Mouse (Mus musculus) small intestine, adult 2 months (tissue): ENCODE results near the gene Runx1.

Source experiments
- CTCF ChIP-seq: fragments of 200-500 bp; IDR thresholded peaks from 2 replicates; pipeline ENCODE4 v1.5.1; 2012; ENCODE audit warnings: low read depth, mild to moderate bottlenecking, control low read depth, inconsistent platforms, low read length, moderate library complexity, mixed read lengths; ENCODE audit not compliant: insufficient replicate concordance, insufficient read length; ENCODE audit errors: extremely low read depth
- POLR2A ChIP-seq: fragments of 200-500 bp; IDR thresholded peaks from 2 replicates; pipeline ENCODE4 v1.6.1; 2012; ENCODE audit warnings: low read depth, mild to moderate bottlenecking, control low read depth, inconsistent platforms, low read length, moderate library complexity

DNA sequence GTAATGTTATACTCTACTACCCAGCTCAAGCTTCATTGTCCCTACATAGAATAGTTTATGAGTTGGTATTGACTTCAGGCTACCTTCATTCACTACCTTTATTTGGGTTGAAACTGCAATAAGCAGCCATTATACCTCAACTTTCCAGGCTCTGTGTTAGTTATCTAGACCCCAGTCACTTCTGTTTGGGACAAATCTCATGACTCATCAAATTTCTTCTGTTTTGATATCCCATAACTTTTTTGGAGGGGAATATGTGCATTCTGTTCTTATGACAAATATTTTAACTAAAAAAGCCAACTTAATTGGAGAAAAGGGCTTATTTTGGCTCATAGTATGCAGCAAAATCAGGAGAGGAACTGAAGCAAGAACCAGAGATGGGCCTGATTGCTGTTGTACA lies 12.8 kb upstream of the Runx1 start:
- TF ChIP-seq CTCF (no peak), POLR2A (no peak)
